Mouse (Mus musculus): ENCODE results near the gene Tmsb4x. TPM values are rescaled to one million over a fixed set of nuclear protein-coding genes. Genes with fewer than 3 reads are reported as not detected.

Gene Tmsb4x
- polyA plus RNA-seq, 1 experiment from 2014 or later: 2,801 TPM

DNA sequence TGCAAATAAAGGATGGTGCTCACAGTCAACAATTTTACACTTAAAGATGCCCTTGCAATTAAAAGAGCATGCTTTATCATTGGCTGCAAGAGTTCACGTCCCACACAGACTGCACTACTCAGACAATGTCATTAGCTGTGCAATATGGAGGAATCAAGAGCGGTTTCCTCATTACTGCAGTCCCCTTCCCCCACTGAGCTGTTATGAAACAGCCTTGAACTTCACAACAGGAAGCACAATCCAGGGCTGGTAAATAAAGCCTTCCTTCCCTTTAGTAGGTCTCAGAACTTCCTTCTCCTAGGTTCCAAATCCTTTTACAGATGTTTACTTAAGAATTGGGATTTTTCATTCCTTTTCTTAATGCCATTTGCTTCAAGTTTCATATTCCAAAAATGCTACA is 41.8 kb downstream of the Tmsb4x start:
- Histone ChIP-seq H3K4me3 (ENCODE audit: control insufficient read depth in 1 of 2, insufficient read depth in 1 of 2, low read depth in 1 of 2, low read length in 2 of 2) (no peak overlapping the region), H3K36me3 (ENCODE audit: control insufficient read depth, insufficient read depth, low read length) (no peaks in the 10 kb centered on the region), H3K27ac (replicated peaks in 1 of 2; ENCODE audit: control insufficient read depth in 1 of 2, insufficient read depth in 1 of 2, low read depth in 2 of 2, low read length in 2 of 2) (no peak overlapping the region; a peak in 1 of 4 replicates), H3K9ac (ENCODE audit: low read length) (no peak overlapping the region), H3K4me1 (ENCODE audit: control insufficient read depth in 2 of 2, insufficient read depth in 2 of 2, low read length in 2 of 2) (peaks cover 0 to 6% of the 10 kb centered on the region in 2 experiments; a peak in 3 of 4 replicates), H3K27me3 (ENCODE audit: control insufficient read depth, insufficient read depth, low read length) (no peaks in the 10 kb centered on the region), H3K4me2 (ENCODE audit: low read length) (no peak overlapping the region), H3K9me3 (ENCODE audit: control insufficient read depth, low read length) (no peaks in the 10 kb centered on the region)
- ATAC-seq (ENCODE audit: insufficient number of reproducible peaks, insufficient read depth, low FRiP score, low read depth): no peak
- 59% methylated on average over 2 of the region's 2 CpGs for WGBS

DNA sequence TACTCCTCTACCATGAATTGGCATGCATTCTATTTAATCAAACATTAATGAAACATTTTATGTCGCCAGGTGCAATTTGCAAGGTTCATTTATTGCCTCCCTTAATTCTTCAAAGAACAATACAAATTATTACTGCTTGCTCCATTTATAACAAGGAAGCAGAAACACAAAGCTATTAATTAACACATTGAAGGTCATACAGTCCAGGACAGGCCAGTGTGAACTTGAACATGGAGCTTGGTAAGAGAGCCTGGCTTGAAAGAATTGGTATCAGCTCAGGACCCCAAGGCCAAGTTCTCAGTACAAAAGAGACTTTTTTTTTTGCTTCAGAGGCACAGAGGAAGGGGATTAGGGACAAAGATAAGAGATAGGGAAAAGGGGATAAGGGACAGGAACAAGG is 43.1 kb downstream of the Tmsb4x start:
- Histone ChIP-seq H3K27me3 (ENCODE audit: control insufficient read depth, insufficient read depth, low read length) (no peaks in the 10 kb centered on the region), H3K9me3 (ENCODE audit: control insufficient read depth, low read length) (no peaks in the 10 kb centered on the region), H3K9ac (ENCODE audit: low read length) (no peak overlapping the region), H3K36me3 (ENCODE audit: control insufficient read depth, insufficient read depth, low read length) (no peaks in the 10 kb centered on the region), H3K27ac (replicated peaks in 1 of 2; ENCODE audit: control insufficient read depth in 1 of 2, insufficient read depth in 1 of 2, low read depth in 2 of 2, low read length in 2 of 2) (no peak overlapping the region), H3K4me2 (ENCODE audit: low read length) (no peak overlapping the region), H3K4me3 (ENCODE audit: control insufficient read depth in 1 of 2, insufficient read depth in 1 of 2, low read depth in 1 of 2, low read length in 2 of 2) (no peak overlapping the region), H3K4me1 (ENCODE audit: control insufficient read depth in 2 of 2, insufficient read depth in 2 of 2, low read length in 2 of 2) (no peaks in the 10 kb centered on the region; a peak in 1 of 4 replicates)
- ATAC-seq (ENCODE audit: insufficient number of reproducible peaks, insufficient read depth, low FRiP score, low read depth): no peak
- WGBS: 89% methylated on average over 1 of the region's 1 CpGs

DNA sequence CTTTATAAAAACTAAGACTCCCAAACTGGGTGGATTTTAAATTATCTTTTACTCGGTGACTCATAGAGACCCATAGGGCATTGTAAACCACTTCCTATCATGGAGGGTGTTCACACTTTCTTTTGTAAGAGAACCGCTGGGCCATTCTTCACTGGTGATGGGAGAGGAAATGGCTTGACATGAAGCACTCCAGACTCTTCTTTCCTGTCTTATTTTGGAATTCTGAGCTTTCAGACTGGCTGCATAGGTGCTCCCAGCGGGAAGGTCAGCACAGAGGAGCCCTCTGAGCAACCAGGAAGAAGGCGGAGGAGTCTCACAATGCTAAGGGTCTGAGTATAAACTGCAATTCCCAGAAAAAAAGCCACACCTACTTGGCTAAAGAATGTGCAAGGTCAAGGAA is 51.4 kb downstream of the Tmsb4x start:
- no peak for ATAC-seq (ENCODE audit: insufficient number of reproducible peaks, insufficient read depth, low FRiP score, low read depth)
- Histone ChIP-seq H3K4me2 (ENCODE audit: low read length) (no peak overlapping the region), H3K36me3 (ENCODE audit: control insufficient read depth, insufficient read depth, low read length) (no peaks in the 10 kb centered on the region), H3K27me3 (ENCODE audit: control insufficient read depth, insufficient read depth, low read length) (no peaks in the 10 kb centered on the region), H3K27ac (replicated peaks in 1 of 2; ENCODE audit: control insufficient read depth in 1 of 2, insufficient read depth in 1 of 2, low read depth in 2 of 2, low read length in 2 of 2) (no peak overlapping the region), H3K9me3 (ENCODE audit: control insufficient read depth, low read length) (no peaks in the 10 kb centered on the region), H3K9ac (ENCODE audit: low read length) (no peak overlapping the region), H3K4me3 (ENCODE audit: control insufficient read depth in 1 of 2, insufficient read depth in 1 of 2, low read depth in 1 of 2, low read length in 2 of 2) (no peak overlapping the region), H3K4me1 (ENCODE audit: control insufficient read depth in 2 of 2, insufficient read depth in 2 of 2, low read length in 2 of 2) (no peaks in the 10 kb centered on the region)
- 56% methylated on average over 4 of the region's 4 CpGs for WGBS

Other genes with a start within 250 kb of the Tmsb4x start
- gene Tlr8, start 55.0 kb upstream of the Tmsb4x start, polyA plus RNA-seq (2014; fragmentation: Nextera tagmentation; extraction: Ambion mirVana): 0.16 and 0.39 TPM in 2 replicates
- gene Tlr7, start 121.2 kb upstream of the Tmsb4x start, polyA plus RNA-seq (2014; fragmentation: Nextera tagmentation; extraction: Ambion mirVana): 0.46 and 0.77 TPM in 2 replicates
- gene Prps2, start 173.4 kb upstream of the Tmsb4x start, polyA plus RNA-seq (2014; fragmentation: Nextera tagmentation; extraction: Ambion mirVana): 48.8 and 50.6 TPM in 2 replicates